Mouse (Mus musculus) neural tube, embryonic 15.5 days (tissue): ENCODE data around the gene Trim65. TPM values are rescaled to one million over a fixed set of nuclear protein-coding genes. Genes with fewer than 3 reads are reported as not detected.
"Not testable (repeated sequence)": the region's sequence is repeated elsewhere in the genome, so short reads cannot be mapped to it uniquely, and the experiment has no call there.

ENCODE experiments used
- ATAC-seq: fragments of 200-750 bp; cut with Nextera tagmentation; 2 replicates; pipeline ENCODE4 v1.8.0; 2017; ENCODE audit warnings: mild to moderate bottlenecking, moderate TSS enrichment, moderate library complexity; ENCODE audit not compliant: low FRiP score
- H3K27ac ChIP-seq: fragments of 300-500 bp; sonication (generic); replicated peaks from 2 replicates; pipeline ENCODE4 v1.5.1; 2015; ENCODE audit warnings: mild to moderate bottlenecking, inconsistent platforms
- H3K27me3 ChIP-seq: fragments of 300-500 bp; sonication (generic); replicated peaks from 2 replicates; pipeline ENCODE4 v1.6.1; 2015; ENCODE audit warnings: inconsistent platforms
- H3K36me3 ChIP-seq: fragments of 300-500 bp; sonication (generic); 2 replicates; pipeline ENCODE4 v1.6.1; 2015; ENCODE audit warnings: inconsistent platforms
- H3K4me1 ChIP-seq: fragments of 300-500 bp; sonication (generic); 2 replicates; pipeline ENCODE4 v1.6.1; 2015; ENCODE audit warnings: inconsistent platforms
- H3K4me2 ChIP-seq: fragments of 300-500 bp; sonication (generic); 2 replicates; pipeline ENCODE4 v1.6.1; 2015; ENCODE audit warnings: inconsistent platforms, mild to moderate bottlenecking, moderate library complexity
- H3K4me3 ChIP-seq: fragments of 300-500 bp; sonication (generic); replicated peaks from 2 replicates; pipeline ENCODE4 v1.5.1; 2015; ENCODE audit warnings: mild to moderate bottlenecking, inconsistent platforms
- H3K9ac ChIP-seq: fragments of 300-500 bp; sonication (generic); replicated peaks from 2 replicates; pipeline ENCODE4 v1.6.1; 2015; ENCODE audit warnings: mild to moderate bottlenecking, inconsistent platforms
- H3K9me3 ChIP-seq: fragments of 300-500 bp; sonication (generic); replicated peaks from 2 replicates; pipeline ENCODE4 v1.6.1; 2016; ENCODE audit warnings: inconsistent platforms
- WGBS: fragments of 180-500 bp; shearing (Covaris S2); methylation state at CpG from one replicate; pipeline ENCODE4 v1.1.7; 2015; ENCODE audit warnings: mixed read lengths; 5-methylcytosine and 5-hydroxymethylcytosine counted together
- polyA plus RNA-seq: library from polyadenylated mRNA; unstranded; fragments of >200 nt; fragmentation: Nextera tagmentation; extraction: Ambion mirVana; gene quantifications from 2 replicates; pipeline ENCODE4 v1.2.1, GENCODE M21; 2015

Trim65 gene
- polyA plus RNA-seq, 1 experiment from 2014 or later = 3.4 TPM

GRCm38 (mm10) chr11:116096213-116097108 lies 34.5 kb downstream of the Trim65 start:
- H3K9me3 ChIP-seq = no peaks in the 10 kb centered on the region
- no peak for ATAC-seq
- H3K4me2 ChIP-seq = no peak overlapping the region
- H3K36me3 ChIP-seq = no peaks in the 10 kb centered on the region
- H3K4me1 ChIP-seq = peaks cover 4% of the 10 kb centered on the region; the same call in 1 of the 2 replicates
- H3K27ac ChIP-seq = no peak overlapping the region
- H3K27me3 ChIP-seq = no peaks in the 10 kb centered on the region
- H3K9ac ChIP-seq = no peak overlapping the region
- WGBS = 95% methylated on average over 5 of the region's 5 CpGs
- H3K4me3 ChIP-seq = no peak overlapping the region

- Histone ChIP-seq H3K27ac (no peak overlapping the region), H3K4me3 (no peak overlapping the region), H3K4me1 (peaks cover 4% of the 10 kb centered on the region; the same call in 1 of the 2 replicates), H3K4me2 (no peak overlapping the region), H3K36me3 (no peaks in the 10 kb centered on the region), H3K9ac (no peak overlapping the region), H3K9me3 (no peaks in the 10 kb centered on the region), H3K27me3 (no peaks in the 10 kb centered on the region)
- ATAC-seq = no peak
- WGBS = 78% methylated on average over 3 of the region's 3 CpGs
Observed at GRCm38 (mm10) chr11:116095573-116095972, 35.4 kb downstream of the Trim65 start.

- H3K4me3 ChIP-seq = no peak overlapping the region
- H3K9me3 ChIP-seq = no peaks in the 10 kb centered on the region
- H3K9ac ChIP-seq = no peak overlapping the region
- no peaks in the 10 kb centered on the region for H3K4me1 ChIP-seq
- no peak overlapping the region for H3K27ac ChIP-seq
- no peaks in the 10 kb centered on the region for H3K27me3 ChIP-seq
- no peak for ATAC-seq
- no peak overlapping the region for H3K4me2 ChIP-seq
- 70% methylated on average over 16 of the region's 16 CpGs for WGBS
- H3K36me3 ChIP-seq = no peaks in the 10 kb centered on the region
Observed at GRCm38 (mm10) chr11:116093771-116094565, 37.0 kb downstream of the Trim65 start.

GRCm38 (mm10) chr11:116092959-116093358 lies 38.0 kb downstream of the Trim65 start:
- ATAC-seq, H3K27ac ChIP-seq, H3K9me3 ChIP-seq, H3K4me1 ChIP-seq, H3K27me3 ChIP-seq, H3K4me2 ChIP-seq, H3K36me3 ChIP-seq, H3K4me3 ChIP-seq, H3K9ac ChIP-seq: not testable (repeated sequence)
- 93% methylated on average over 6 of the region's 6 CpGs for WGBS

GRCm38 (mm10) chr11:116091591-116091990 lies 39.3 kb downstream of the Trim65 start:
- H3K9me3 ChIP-seq = no peaks in the 10 kb centered on the region
- WGBS = 89% methylated on average over 6 of the region's 6 CpGs
- no peak overlapping the region for H3K4me3 ChIP-seq
- H3K36me3 ChIP-seq = no peaks in the 10 kb centered on the region
- H3K4me1 ChIP-seq = peaks cover 8% of the 10 kb centered on the region
- no peak for ATAC-seq
- no peak overlapping the region for H3K27ac ChIP-seq
- no peaks in the 10 kb centered on the region for H3K27me3 ChIP-seq
- no peak overlapping the region for H3K4me2 ChIP-seq
- H3K9ac ChIP-seq = no peak overlapping the region

GRCm38 (mm10) chr11:116089545-116089944 lies 41.4 kb downstream of the Trim65 start:
- Histone ChIP-seq H3K4me2 (no peak overlapping the region), H3K27me3 (no peaks in the 10 kb centered on the region), H3K4me1 (peaks cover 22% of the 10 kb centered on the region), H3K4me3 (no peak overlapping the region), H3K9ac (no peak overlapping the region), H3K27ac (no peak overlapping the region), H3K36me3 (no peaks in the 10 kb centered on the region), H3K9me3 (no peaks in the 10 kb centered on the region)
- 92% methylated on average over 6 of the region's 6 CpGs for WGBS
- no peak for ATAC-seq

- Histone ChIP-seq H3K9ac (no peak overlapping the region), H3K36me3 (no peaks in the 10 kb centered on the region), H3K27ac (no peak overlapping the region), H3K9me3 (no peaks in the 10 kb centered on the region), H3K27me3 (no peaks in the 10 kb centered on the region), H3K4me2 (no peak overlapping the region), H3K4me1 (peaks cover 22% of the 10 kb centered on the region), H3K4me3 (no peak overlapping the region)
- no peak for ATAC-seq
- 90% methylated on average over 11 of the region's 11 CpGs for WGBS
Observed at GRCm38 (mm10) chr11:116088741-116089394, 42.1 kb downstream of the Trim65 start.

GRCm38 (mm10) chr11:116088188-116088587 lies 42.7 kb downstream of the Trim65 start:
- H3K9ac ChIP-seq = no peak overlapping the region

GRCm38 (mm10) chr11:116087194-116088130 lies 43.5 kb downstream of the Trim65 start:
- WGBS = 4% methylated on average over 31 of the region's 31 CpGs
- peak overlapping the region; percentile 52 for H3K9ac ChIP-seq
- peak overlapping the region; percentile 66 for H3K4me2 ChIP-seq

More at GRCm38 (mm10) chr11:116088188-116088587, 42.7 kb downstream of the Trim65 start:
- Histone ChIP-seq H3K27ac (no peak overlapping the region), H3K4me2 (no peak overlapping the region), H3K9me3 (no peaks in the 10 kb centered on the region), H3K4me1 (peaks cover 22% of the 10 kb centered on the region), H3K36me3 (peaks cover 7% of the 10 kb centered on the region; the same call in 1 of the 2 replicates), H3K4me3 (0 out of 2 replicates have a peak overlapping the region, but pooled peaks have one; percentile 55), H3K27me3 (no peaks in the 10 kb centered on the region)
- ATAC-seq = no peak
- 89% methylated on average over 8 of the region's 8 CpGs for WGBS

GRCm38 (mm10) chr11:116086258-116087193 lies 44.4 kb downstream of the Trim65 start, which contains the start of gene Wbp2:
Gene Wbp2, minus strand, starts transcription at chr11:116086995.
- no peaks in the 10 kb centered on the region for H3K27me3 ChIP-seq
- peak within 1 kb of the TSS; percentile 85 for H3K27ac ChIP-seq
- H3K4me3 ChIP-seq = peak within 1 kb of the TSS; percentile 55
- H3K4me1 ChIP-seq = peaks cover 22% of the 10 kb centered on the region
- H3K9me3 ChIP-seq = no peaks in the 10 kb centered on the region
- peaks cover 21% of the 10 kb centered on the region for H3K36me3 ChIP-seq
- peak within 1 kb of the TSS; percentile 52 for H3K9ac ChIP-seq
- 4% methylated on average over 37 of the region's 43 CpGs for WGBS
- H3K4me2 ChIP-seq = peak within 1 kb of the TSS; percentile 66
- peak; percentile 98 for ATAC-seq

More at GRCm38 (mm10) chr11:116087194-116088130, 43.5 kb downstream of the Trim65 start:
- peak; percentile 77 for ATAC-seq
- peak overlapping the region; percentile 55 for H3K4me3 ChIP-seq
- H3K27ac ChIP-seq = peak overlapping the region; percentile 85
- no peaks in the 10 kb centered on the region for H3K27me3 ChIP-seq
- peaks cover 22% of the 10 kb centered on the region for H3K4me1 ChIP-seq
- H3K9me3 ChIP-seq = no peaks in the 10 kb centered on the region
- H3K36me3 ChIP-seq = peaks cover 12% of the 10 kb centered on the region
